ENCODE assay signal across 21 mouse cellular contexts in the genomic region with DNA sequence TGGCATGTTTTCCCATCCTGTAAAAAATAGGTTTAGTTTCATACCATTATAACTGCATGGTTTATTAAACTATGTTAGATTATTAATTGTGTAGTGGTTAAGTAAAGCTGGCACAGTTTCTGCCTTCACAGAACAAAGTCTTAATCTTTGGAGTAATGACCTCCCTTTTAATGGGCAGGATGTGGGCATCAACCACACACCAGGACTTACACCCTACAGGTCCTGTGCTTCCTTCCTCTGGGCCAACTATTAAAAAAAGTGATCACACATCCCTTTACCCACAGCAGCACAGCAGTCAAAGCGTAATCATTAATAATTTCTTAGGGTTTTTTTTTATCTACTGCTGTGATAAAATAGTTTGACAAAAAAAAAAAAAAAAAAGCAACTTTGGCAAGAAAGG.
"Had no signal": no experiment of that assay in that cellular context is flagged by ENCODE, and none has a peak within 500 bp of the region (broad histone marks: within the 10 kb centered on the region; RNA-seq: fewer than 3 reads in every experiment).

No protein-coding gene starts in this region.

- H3K36me3 ChIP-seq: limb, embryonic 10.5 days; limb, embryonic 13.5 days; liver, embryonic 12.5 days; liver, embryonic 15.5 days; lung, embryonic 15.5 days; midbrain, embryonic 12.5 days; midbrain, embryonic 15.5 days; neural tube, embryonic 13.5 days had no signal

- H3K27ac ChIP-seq: limb, embryonic 10.5 days; limb, embryonic 13.5 days; liver, embryonic 12.5 days; liver, embryonic 15.5 days; lung, embryonic 15.5 days; midbrain, embryonic 12.5 days; midbrain, embryonic 15.5 days; neural tube, embryonic 13.5 days had no signal

- H3K4me3 ChIP-seq: limb, embryonic 10.5 days; limb, embryonic 13.5 days; liver, embryonic 12.5 days; liver, embryonic 15.5 days; lung, embryonic 15.5 days; midbrain, embryonic 12.5 days; midbrain, embryonic 15.5 days; neural tube, embryonic 13.5 days had no signal

- H3K27me3 ChIP-seq: limb, embryonic 13.5 days; liver, embryonic 12.5 days; liver, embryonic 15.5 days; lung, embryonic 15.5 days; midbrain, embryonic 12.5 days; midbrain, embryonic 15.5 days; neural tube, embryonic 13.5 days had no signal

- DNase-seq: kidney, adult 18-20 months; kidney, adult 9 months; kidney, postnatal 14 days; kidney, postnatal 4 days; liver; lung, adult 18-20 months; lung, postnatal 10 days; lung, postnatal 36 days; right cerebral cortex, adult 18-20 months; right cerebral cortex, postnatal 14 days; right cerebral cortex, postnatal 4 days; thymus, adult 18-20 months; thymus, postnatal 36 days had no signal

- ATAC-seq: liver, embryonic 12.5 days; midbrain, embryonic 15.5 days had no signal

- H3K9ac ChIP-seq: limb, embryonic 13.5 days; liver, embryonic 12.5 days; liver, embryonic 15.5 days; lung, embryonic 15.5 days; midbrain, embryonic 12.5 days; midbrain, embryonic 15.5 days; neural tube, embryonic 13.5 days had no signal

- H3K4me1 ChIP-seq: limb, embryonic 10.5 days; limb, embryonic 13.5 days; liver, embryonic 12.5 days; liver, embryonic 15.5 days; lung, embryonic 15.5 days; midbrain, embryonic 15.5 days; neural tube, embryonic 13.5 days had no signal

- H3K4me2 ChIP-seq: limb, embryonic 13.5 days; liver, embryonic 12.5 days; liver, embryonic 15.5 days; lung, embryonic 15.5 days; midbrain, embryonic 12.5 days; midbrain, embryonic 15.5 days; neural tube, embryonic 13.5 days had no signal

- H3K9me3 ChIP-seq: limb, embryonic 10.5 days; limb, embryonic 13.5 days; liver, embryonic 12.5 days; liver, embryonic 15.5 days; lung, embryonic 15.5 days; midbrain, embryonic 12.5 days; midbrain, embryonic 15.5 days; neural tube, embryonic 13.5 days had no signal
